Mouse (Mus musculus) kidney, postnatal 0 days (tissue): ENCODE results near the gene Gdf5. TPM values are rescaled to one million over a fixed set of nuclear protein-coding genes. Genes with fewer than 3 reads are reported as not detected.

Experiments used
- ATAC-seq: fragments of 200-750 bp; cut with Nextera tagmentation; replicated peaks from 2 replicates; pipeline ENCODE4 v1.8.0; 2017; ENCODE audit warnings: low read depth, moderate number of reproducible peaks, moderate TSS enrichment, moderate library complexity; ENCODE audit not compliant: low FRiP score
- DNase-seq: peaks from one replicate; pipeline ENCODE4 v3.0.0-alpha.2; 2016; ENCODE audit warnings: low spot score
- H3K27ac ChIP-seq: fragments of 300-500 bp; sonication (generic); 2 replicates; pipeline ENCODE4 v1.5.1; 2014; ENCODE audit warnings: mild to moderate bottlenecking
- H3K27me3 ChIP-seq: fragments of 300-500 bp; sonication (generic); 2 replicates; pipeline ENCODE4 v1.6.1; 2014; ENCODE audit warnings: low read length, mixed read lengths; ENCODE audit not compliant: insufficient read depth
- H3K36me3 ChIP-seq: fragments of 300-500 bp; sonication (generic); 2 replicates; pipeline ENCODE4 v1.6.1; 2014; ENCODE audit warnings: low read length, mixed read lengths; ENCODE audit not compliant: insufficient read depth
- H3K4me1 ChIP-seq: fragments of 300-500 bp; sonication (generic); replicated peaks from 2 replicates; pipeline ENCODE4 v1.6.1; 2014; ENCODE audit warnings: antibody characterized with exemption, low read length, mixed read lengths; ENCODE audit not compliant: insufficient read depth
- H3K4me2 ChIP-seq: fragments of 300-500 bp; sonication (generic); 2 replicates; pipeline ENCODE4 v1.6.1; 2014; ENCODE audit warnings: mild to moderate bottlenecking, low read length, moderate library complexity, mixed read lengths
- H3K4me3 ChIP-seq: fragments of 300-500 bp; sonication (generic); replicated peaks from 2 replicates; pipeline ENCODE4 v1.5.1; 2014; ENCODE audit warnings: low read depth, low read length
- H3K9ac ChIP-seq: fragments of 300-500 bp; sonication (generic); 2 replicates; pipeline ENCODE4 v1.6.1; 2014; ENCODE audit warnings: low read depth, low read length
- H3K9me3 ChIP-seq: fragments of 300-500 bp; sonication (generic); replicated peaks from 2 replicates; pipeline ENCODE4 v1.6.1; 2016; ENCODE audit warnings: low read length, inconsistent platforms, mixed read lengths
- CTCF ChIP-seq: IDR thresholded peaks from 2 replicates; pipeline ENCODE4 v1.5.1; 2016; ENCODE audit warnings: antibody characterized with exemption, low read depth, mild to moderate bottlenecking, moderate library complexity
- WGBS: fragments of 180-500 bp; shearing (Covaris S2); extraction: QIAGEN DNeasy Blood & Tissue Kit; methylation state at CpG from one replicate; pipeline ENCODE4 v1.1.7; 2014; 5-methylcytosine and 5-hydroxymethylcytosine counted together
- polyA plus RNA-seq: library from polyadenylated mRNA; unstranded; fragments of >200 nt; fragmentation: Nextera tagmentation; extraction: Ambion mirVana; gene quantifications from 2 replicates; pipeline ENCODE4 v1.2.1, GENCODE M21; 2015

The Gdf5 gene
- polyA plus RNA-seq = 0.64 and 0.91 TPM in 2 replicates

DNA sequence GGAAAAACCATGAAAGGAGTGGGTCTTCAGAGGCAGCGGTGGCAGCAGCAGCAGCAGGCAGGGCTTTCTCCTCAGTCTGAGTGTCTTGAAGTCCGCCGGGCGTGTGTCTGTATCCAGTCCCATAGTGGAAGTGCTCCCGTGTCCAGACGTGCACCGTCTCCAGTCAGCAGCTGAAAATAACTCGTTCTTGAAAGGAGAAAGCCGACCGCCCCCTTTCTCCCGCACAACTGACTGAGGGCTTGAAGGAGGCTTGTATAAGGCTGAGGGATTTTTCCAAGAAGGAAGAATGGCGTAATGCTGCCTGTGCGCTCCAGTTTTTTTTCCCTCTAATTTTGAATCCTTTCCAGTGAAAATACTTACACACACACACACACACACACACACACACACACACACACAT lies at the start of gene Gdf5:
Gene Gdf5, minus strand, starts transcription at position 244 of the 400 bp plus-strand sequence.
- H3K27me3 ChIP-seq = no peaks in the 10 kb centered on the region
- TF ChIP-seq CTCF = no peak
- 34% methylated on average over 13 of the region's 13 CpGs for WGBS
- ATAC-seq (no peak), DNase-seq (peak; percentile 61)
- H3K4me2 ChIP-seq = peak within 1 kb of the TSS; percentile 28
- no peak within 1 kb of the TSS for H3K9ac ChIP-seq
- no peak within 1 kb of the TSS for H3K27ac ChIP-seq
- H3K4me3 ChIP-seq = no peak within 1 kb of the TSS
- no peaks in the 10 kb centered on the region for H3K9me3 ChIP-seq
- no peaks in the 10 kb centered on the region for H3K36me3 ChIP-seq
- 0 out of 2 replicates have a peak, but pooled peaks cover 4% of the 10 kb centered on the region for H3K4me1 ChIP-seq

DNA sequence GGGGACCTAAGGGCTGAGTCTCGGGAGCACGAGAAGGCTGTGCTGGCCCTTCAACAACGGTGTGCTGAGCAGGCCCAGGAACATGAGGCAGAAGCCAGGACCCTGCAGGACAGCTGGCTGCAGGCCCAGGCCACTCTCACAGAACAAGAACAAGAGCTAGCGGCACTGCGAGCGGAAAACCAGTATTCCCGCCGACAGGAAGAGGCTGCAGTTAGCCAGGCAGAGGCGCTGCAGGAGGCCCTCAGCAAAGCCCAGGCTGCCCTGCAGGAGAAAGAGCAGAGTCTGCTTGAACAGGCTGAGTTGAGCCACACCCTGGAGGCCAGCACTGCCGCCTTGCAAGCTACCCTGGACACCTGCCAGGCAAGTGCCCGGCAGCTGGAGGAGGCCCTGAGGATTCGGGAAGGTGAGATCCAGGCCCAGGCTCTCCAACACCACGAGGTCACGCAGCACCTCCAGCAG lies 46.7 kb upstream of the Gdf5 start:
- ATAC-seq = no peak
- Histone ChIP-seq H3K4me1 (no peaks in the 10 kb centered on the region), H3K36me3 (peaks cover 79% of the 10 kb centered on the region), H3K27me3 (no peaks in the 10 kb centered on the region), H3K4me3 (no peak overlapping the region), H3K9me3 (no peaks in the 10 kb centered on the region), H3K27ac (no peak overlapping the region), H3K9ac (no peak overlapping the region), H3K4me2 (no peak overlapping the region)
- TF ChIP-seq CTCF = no peak
- WGBS = 85% methylated on average over 14 of the region's 14 CpGs
- DNase-seq = no peak

- no peak overlapping the region for H3K9ac ChIP-seq
- no peak for ATAC-seq
- H3K36me3 ChIP-seq = peaks cover 84% of the 10 kb centered on the region
- H3K27me3 ChIP-seq = no peaks in the 10 kb centered on the region
- H3K4me3 ChIP-seq = no peak overlapping the region
- no peaks in the 10 kb centered on the region for H3K4me1 ChIP-seq
- no peak for TF ChIP-seq CTCF
- 90% methylated on average over 10 of the region's 10 CpGs for WGBS
- H3K27ac ChIP-seq = no peak overlapping the region
- no peak overlapping the region for H3K4me2 ChIP-seq
- no peak for DNase-seq
- H3K9me3 ChIP-seq = no peaks in the 10 kb centered on the region
Observed at GRCm38 (mm10) chr2:155991151-155991550, 46.0 kb upstream of the Gdf5 start.

GRCm38 (mm10) chr2:155989085-155989484 lies 43.9 kb upstream of the Gdf5 start:
- no peak for DNase-seq
- ATAC-seq = no peak
- H3K9ac ChIP-seq = no peak overlapping the region
- TF ChIP-seq CTCF = no peak
- no peaks in the 10 kb centered on the region for H3K27me3 ChIP-seq
- 74% methylated on average over 4 of the region's 4 CpGs for WGBS
- peaks cover 86% of the 10 kb centered on the region for H3K36me3 ChIP-seq
- no peaks in the 10 kb centered on the region for H3K4me1 ChIP-seq
- H3K9me3 ChIP-seq = no peaks in the 10 kb centered on the region
- H3K4me3 ChIP-seq = no peak overlapping the region
- no peak overlapping the region for H3K27ac ChIP-seq
- H3K4me2 ChIP-seq = no peak overlapping the region

GRCm38 (mm10) chr2:155987131-155987530 lies 42.0 kb upstream of the Gdf5 start:
- ATAC-seq (no peak), DNase-seq (no peak)
- no peaks in the 10 kb centered on the region for H3K27me3 ChIP-seq
- no peak overlapping the region for H3K4me2 ChIP-seq
- no peak for TF ChIP-seq CTCF
- H3K4me3 ChIP-seq = no peak overlapping the region
- H3K9me3 ChIP-seq = no peaks in the 10 kb centered on the region
- H3K27ac ChIP-seq = no peak overlapping the region
- WGBS = 98% methylated on average over 6 of the region's 6 CpGs
- H3K4me1 ChIP-seq = no peaks in the 10 kb centered on the region
- no peak overlapping the region for H3K9ac ChIP-seq
- H3K36me3 ChIP-seq = peaks cover 81% of the 10 kb centered on the region

DNA sequence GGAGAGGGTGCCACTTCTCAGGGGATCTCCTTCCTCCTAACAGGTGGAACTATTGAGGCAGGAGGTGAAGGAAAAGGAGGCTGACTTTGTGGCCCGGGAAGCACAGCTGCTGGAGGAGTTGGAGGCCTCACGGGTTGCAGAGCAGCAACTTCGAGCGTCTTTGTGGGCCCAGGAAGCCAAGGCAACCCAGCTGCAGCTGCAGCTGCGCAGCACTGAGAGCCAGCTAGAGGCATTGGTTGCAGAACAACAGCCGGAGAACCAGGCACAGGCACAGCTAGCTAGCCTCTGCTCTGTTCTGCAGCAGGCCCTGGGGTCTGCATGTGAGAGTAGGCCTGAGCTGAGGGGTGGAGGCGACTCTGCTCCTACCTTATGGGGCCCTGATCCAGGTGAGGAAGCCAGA lies 40.6 kb upstream of the Gdf5 start:
- no peak for ATAC-seq
- Histone ChIP-seq H3K27ac (no peak overlapping the region), H3K27me3 (no peaks in the 10 kb centered on the region), H3K4me3 (no peak overlapping the region), H3K9ac (no peak overlapping the region), H3K4me2 (no peak overlapping the region), H3K4me1 (no peaks in the 10 kb centered on the region), H3K36me3 (peaks cover 80% of the 10 kb centered on the region), H3K9me3 (no peaks in the 10 kb centered on the region)
- no peak for TF ChIP-seq CTCF
- WGBS = 93% methylated on average over 7 of the region's 7 CpGs
- DNase-seq = no peak

DNA sequence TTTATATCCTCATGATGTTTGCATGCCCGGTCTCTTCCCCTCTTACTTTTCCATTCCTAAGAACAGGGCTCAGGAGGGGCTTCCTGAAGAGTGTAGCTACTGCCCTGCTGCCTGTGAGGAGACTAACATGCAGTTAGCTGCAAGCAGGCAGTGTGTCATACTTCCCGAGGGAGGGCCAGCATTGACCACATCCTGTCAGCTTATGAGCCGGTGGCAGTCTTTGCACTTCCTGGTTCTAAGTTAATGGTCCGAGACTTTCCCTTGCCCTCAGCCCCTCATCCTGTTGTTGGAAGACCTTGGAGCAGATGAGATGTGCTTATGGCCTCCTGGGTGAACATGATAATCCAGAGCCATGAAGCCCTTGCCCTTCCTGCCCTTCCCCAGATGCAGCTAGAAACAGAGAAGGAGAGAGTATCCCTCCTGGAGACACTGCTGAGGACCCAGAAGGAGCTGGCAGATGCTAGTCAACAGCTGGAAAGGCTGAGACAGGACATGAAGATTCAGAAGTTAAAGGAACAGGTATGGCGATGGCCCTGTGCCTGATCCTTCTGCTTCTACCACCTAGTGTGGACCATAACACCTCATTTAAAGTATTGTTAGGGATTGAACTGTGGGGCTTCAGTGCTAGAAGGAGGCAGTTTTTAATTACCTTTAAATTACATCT lies 34.3 kb upstream of the Gdf5 start:
- Histone ChIP-seq H3K9me3 (no peaks in the 10 kb centered on the region), H3K36me3 (peaks cover 69% of the 10 kb centered on the region), H3K9ac (no peak overlapping the region), H3K4me1 (no peaks in the 10 kb centered on the region), H3K27me3 (no peaks in the 10 kb centered on the region), H3K27ac (no peak overlapping the region; the same call in 1 of the 2 replicates), H3K4me2 (no peak overlapping the region; the same call in 1 of the 2 replicates), H3K4me3 (no peak overlapping the region)
- 43% methylated on average over 5 of the region's 5 CpGs for WGBS
- TF ChIP-seq CTCF = no peak
- peak; percentile 75 for DNase-seq
- ATAC-seq = peak; percentile 46; the same call in 1 of the 2 replicates
